Mouse (Mus musculus): ENCODE measurements around the gene 1700018B08Rik.

DNA sequence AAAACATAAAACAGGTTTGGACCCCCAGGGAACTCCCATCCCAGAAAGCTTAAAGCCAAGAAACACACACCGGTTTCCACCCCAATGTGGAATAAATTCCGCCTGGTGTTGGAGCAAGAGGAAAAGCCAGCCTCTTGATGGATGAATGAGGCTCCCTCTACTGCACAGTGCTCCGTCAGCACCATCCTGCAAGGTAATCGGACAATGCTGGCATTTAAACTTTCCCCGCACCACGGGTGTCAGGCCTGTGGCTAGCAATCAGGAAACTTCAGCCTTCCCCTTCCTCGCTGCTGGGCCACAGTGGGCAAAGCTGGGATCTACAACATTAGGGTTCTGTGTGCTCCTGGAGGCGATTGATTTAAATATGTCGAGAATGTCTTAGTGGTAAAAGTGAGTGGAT is 52.5 kb downstream of the 1700018B08Rik start:
- TF ChIP-seq POLR2A (IDR thresholded peaks at IDR 0.05; ENCODE audit: insufficient read depth, low read depth, low read length) (no peak), CTCF (IDR thresholded peaks at IDR 0.05; ENCODE audit: insufficient read depth, low read depth, low read length) (no peak)

Measured in olfactory bulb, adult 2 months (tissue).